Mouse (Mus musculus): ENCODE results near the gene Gtf2f2.

The Gtf2f2 gene

DNA sequence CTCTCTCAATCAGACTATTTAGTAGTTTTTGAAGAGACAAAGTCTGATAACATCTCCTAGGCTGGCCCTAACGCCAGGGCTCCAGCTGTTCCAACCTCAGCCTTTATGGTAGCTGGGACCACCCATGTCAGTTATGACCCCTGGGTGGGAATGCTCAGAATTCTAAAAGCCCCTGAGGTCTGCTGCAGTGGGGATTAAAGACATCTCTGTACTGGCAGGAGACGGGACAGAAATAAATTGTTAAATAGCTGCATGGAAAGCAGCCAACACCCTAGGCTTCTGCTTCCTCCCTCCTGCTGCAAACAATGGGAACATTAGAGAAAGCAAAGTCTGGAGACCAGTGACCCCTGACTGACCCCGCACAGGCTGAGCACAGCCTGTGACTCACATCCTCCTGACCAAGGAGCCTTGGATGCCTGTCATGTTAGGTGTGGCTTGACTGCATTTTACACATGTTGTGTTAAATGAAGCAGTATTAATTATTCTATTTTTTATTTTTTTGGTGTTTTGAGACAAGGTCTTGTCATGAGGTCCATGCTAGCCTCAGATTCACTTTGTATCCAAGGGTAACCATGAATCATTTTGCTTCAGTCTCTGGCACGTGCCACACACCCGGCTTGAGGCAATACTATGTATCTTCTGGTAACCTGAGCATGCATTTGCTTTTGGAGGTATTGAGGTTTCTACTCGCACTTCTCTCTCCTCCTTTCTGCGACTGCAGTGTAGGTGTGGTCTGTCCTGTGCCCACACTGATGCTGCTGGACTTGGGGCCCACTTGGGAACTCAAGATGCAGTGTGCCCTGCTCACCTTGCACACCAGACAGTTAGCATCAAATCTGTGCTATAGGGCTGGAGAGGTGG lies 146.9 kb downstream of the Gtf2f2 start:
- DNase-seq (ENCODE audit: low spot score in 2 of 2), result no peak

DNA sequence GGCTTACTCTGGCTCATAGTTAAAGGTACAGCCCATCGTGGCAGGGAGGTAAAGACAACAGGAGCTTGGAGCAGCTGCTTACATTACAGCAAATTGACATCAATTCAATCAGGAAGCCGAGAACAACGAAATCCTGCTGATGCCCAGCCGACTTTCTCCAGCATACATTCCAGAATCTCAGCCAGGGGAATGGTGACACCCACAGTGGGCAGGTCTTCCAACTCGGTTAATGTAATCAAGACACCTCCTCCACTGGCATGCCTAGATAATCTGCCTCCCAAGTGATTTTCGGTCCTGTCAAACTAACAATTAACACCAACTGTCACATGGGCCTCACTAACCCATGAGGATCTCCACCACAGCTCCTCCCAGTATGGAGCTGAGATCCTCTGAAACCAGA lies 148.0 kb downstream of the Gtf2f2 start:
- no peak for DNase-seq (ENCODE audit: low spot score in 2 of 2)

DNA sequence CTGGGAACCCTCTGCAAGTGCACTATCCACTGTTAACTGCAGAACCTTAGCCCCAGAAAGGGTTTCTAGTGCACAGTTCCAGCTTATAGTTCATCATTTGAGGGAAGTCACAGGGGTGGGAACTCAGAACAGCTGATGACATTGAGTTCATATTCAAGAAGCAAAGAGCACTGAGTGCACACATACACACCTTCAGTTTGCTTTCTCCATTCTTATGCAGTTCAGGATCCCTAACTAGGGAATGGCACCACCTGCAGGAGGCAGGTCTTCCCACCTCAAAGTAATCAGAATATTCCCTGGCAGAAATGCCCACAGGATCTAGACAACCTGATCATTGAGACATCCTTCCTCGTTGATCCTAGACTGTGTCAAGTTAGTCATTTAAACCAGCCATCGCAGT lies 151.0 kb downstream of the Gtf2f2 start:
- no peak for DNase-seq (ENCODE audit: low spot score in 2 of 2)

DNA sequence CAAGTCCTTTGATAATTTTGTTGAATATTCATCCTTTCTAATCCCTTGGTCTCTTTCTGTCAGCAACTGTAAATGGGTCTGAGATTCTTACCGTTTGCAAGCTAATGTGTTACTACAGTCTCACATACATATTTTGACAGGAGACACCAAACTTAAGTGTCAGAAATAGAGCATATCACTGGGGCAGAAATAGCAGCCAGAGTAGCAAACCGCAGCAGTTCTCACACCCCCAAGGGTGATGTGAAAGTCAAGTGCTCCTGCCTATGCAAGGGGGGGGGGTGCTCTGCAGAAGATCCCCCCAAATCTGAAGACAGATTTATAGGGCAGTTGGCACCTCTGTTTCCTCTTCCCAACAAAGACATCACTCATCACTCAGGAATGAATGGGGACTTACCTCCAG lies 152.5 kb downstream of the Gtf2f2 start:
- DNase-seq (ENCODE audit: low spot score in 2 of 2), result no peak

DNA sequence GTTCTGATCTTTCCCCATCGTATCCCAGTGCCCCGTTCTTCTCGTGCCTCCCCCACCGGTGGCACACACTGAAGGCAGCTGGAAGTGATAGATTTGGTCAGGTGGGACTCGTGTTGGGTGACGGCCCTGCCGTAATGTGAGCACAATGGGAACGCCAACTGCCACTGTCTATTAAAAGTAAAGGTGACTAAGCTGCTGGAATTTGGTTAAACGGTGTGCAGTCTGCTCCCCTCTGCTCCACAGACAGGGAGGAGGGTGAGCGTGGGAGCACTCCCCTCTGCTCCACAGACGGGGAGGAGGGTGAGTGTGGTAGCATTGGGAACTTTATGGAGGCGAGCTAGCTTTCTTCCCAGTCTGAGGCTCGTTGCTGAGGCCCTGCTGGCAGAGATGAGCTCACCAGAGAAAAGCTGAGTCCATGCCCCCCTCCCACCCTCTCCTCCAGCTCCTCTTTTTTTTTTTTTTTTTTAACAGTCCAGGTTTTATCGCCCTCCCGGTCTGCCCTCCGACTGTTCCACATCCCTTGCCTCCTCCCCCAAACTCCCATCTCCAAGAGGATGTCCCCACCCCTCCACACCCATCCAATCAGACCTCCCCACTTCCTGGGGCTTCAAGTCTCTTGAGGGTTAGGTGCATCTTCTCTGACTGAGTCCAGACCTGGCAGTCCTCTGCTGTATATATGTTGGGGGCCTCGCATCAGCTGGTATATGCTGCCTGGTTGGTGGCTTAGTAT lies 155.2 kb downstream of the Gtf2f2 start:
- no peak for DNase-seq (ENCODE audit: low spot score in 2 of 2)

DNA sequence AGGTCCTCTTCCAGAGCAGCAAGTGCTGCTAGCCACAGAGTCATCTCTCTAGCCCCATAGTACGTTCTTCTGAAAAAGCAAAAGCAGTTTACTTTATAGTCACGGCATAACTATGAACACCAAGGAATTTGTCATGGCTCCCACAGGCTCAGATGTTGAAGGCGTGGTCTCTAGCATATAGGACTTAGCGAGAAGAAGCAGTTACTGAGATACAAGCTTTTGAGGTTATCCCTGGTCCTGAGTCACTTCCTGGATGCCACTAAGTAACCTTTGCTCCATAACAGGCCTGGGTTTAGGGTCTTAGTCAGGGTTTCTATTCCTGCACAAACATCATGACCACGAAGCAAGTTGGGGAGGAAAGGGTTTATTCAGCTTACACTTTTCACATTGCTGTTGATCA lies 158.6 kb downstream of the Gtf2f2 start:
- DNase-seq (ENCODE audit: low spot score in 2 of 2), result no peak

DNA sequence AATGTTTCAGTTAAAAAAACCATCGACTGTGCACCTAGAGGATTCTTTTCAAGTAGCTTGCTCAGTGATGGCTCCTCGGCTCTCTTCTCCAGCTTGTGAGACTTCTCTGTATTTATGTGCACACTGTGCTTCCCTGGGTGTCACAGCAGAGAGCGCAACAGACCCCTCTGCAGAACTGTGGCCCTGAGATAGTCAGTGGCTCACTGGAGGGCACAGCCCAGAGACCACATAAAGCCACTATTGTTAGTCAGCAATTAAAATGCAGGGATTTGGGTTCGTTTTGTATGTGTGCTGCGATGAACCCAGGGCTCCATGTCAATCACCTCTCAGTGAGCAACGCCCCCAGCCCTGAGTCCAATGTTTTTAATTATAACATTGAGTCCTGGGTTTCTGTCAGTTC lies 159.8 kb downstream of the Gtf2f2 start:
- no peak for DNase-seq (ENCODE audit: low spot score in 2 of 2)

DNA sequence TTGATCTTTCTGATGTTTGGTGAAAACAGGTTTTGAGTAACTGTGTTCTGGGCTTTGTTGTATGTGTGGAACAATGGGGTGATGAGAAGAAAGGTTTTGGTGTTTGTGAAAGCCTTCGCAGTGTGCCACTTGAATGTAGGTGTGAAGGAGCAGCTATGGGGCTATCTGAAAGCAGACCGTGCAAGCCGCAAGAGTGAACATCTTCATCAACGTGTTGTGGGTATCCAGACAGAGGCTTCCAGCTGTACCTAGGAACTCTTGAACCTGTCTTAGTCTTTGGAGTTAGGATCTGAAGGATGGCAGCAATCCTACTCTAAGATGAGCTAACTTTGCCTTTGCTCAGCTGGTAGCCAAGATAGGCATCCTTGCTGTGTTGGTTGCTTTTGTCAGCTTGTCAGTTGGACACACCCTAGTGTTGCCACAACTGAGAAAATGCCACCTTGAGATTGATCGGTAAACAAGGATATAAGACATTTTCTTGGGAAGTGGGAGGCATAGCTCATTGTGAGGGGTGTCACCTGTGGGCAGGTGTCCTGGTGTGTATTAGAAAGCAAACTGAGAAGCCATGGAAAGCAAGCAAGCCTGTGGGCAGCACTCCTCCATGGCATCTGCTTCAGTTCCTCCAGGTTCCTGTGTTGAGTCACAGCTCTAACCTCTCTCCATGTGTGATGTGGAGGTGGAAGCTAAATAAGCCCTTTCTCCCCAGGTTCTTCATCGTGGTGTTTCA lies 160.7 kb downstream of the Gtf2f2 start:
- no peak for DNase-seq (ENCODE audit: low spot score in 2 of 2)

DNA sequence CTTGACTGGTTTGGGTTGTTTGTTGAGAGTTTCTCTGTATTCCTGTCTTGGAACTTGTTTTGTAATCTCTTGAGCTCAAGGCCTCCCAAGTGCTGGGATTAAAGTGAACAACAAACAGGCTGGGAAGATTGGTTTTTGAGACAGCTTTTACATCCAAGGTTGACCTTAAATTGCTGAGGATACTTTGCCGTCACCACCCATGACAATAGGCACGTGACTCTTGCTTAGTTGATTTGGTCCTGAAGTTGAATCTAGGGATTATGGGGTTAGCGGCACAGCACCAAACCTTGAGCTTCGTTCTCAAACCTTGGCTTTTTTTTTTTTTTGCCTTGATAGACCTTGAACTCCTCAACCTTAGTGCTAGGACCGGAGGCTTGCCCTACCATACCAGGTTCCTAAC lies 161.4 kb downstream of the Gtf2f2 start:
- DNase-seq (ENCODE audit: low spot score in 2 of 2), result no peak

DNA sequence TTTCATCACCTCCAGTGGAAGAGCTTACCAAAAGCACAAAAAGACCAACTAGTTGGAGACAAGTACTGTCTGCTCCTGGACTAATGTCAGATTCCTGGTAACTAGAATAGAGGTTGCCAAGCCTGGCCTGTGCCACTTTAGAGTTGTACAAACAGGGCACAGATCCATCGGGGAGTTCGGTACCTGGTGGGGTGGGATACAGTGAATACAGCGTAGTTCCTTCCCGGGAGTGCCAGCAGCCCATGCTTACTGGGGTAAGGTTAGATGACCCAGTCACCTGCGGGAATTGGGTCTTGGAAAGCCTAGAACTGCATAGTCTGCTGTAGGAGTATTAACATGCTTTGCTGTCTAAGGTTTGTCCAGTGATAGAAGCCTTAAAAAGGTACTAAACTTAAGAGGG lies 162.2 kb downstream of the Gtf2f2 start:
- DNase-seq (ENCODE audit: low spot score in 2 of 2), result no peak

DNA sequence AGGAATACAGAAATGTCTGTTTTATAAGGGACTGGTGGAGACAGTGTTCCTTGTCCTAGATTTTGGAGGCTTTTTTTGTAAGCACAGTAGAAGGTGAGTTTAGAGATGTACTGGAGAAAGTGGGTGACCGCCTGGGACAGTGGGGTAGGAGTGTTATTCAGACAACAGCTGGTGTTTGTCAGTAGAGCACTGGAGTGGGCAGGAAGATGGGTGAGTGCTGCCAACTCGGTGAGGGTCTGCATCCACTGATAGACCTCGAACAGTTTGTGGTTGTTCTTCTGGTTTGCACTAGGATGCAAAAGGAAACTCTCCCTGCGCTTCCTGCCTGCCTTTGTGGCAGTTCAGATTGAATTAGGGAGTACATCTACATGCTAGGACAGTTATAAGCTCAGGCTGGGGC lies 163.0 kb downstream of the Gtf2f2 start:
- DNase-seq (ENCODE audit: low spot score in 2 of 2), result no peak
